Mouse (Mus musculus): ENCODE results near the gene Uqcc3. TPM values are rescaled to one million over a fixed set of nuclear protein-coding genes. Genes with fewer than 3 reads are reported as not detected.
"Not testable (repeated sequence)": the region's sequence is repeated elsewhere in the genome, so short reads cannot be mapped to it uniquely, and the experiment has no call there.

Gene Uqcc3
- polyA plus RNA-seq, 1 experiment from 2014 or later, result 62.8 TPM

DNA sequence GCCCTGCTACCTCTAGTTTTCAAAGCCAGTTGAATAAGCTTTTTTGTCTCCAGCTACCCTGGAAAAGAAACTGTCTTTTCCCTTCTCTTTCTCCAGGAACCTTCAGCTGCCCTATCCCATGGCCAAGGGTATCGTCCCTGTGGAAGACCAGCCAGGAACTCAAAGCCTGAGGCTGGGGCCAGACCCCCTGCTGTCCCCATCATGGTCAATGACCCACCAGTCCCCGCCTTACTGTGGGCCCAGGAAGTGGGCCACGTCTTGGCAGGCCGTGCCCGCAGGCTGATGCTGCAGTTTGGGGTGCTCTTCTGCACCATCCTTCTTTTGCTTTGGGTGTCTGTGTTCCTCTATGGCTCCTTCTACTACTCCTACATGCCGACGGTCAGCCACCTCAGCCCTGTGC, 39.7 kb downstream of the Uqcc3 start:
- Histone ChIP-seq H3K4me3 (replicated peaks) (peak overlapping the region; percentile 49), H3K9ac (0 out of 2 replicates have a peak overlapping the region, but pooled peaks have one; percentile 30), H3K9me3 (no peaks in the 10 kb centered on the region), H3K27me3 (replicated peaks) (no peaks in the 10 kb centered on the region), H3K4me2 (peak overlapping the region; percentile 75), H3K4me1 (peaks cover 20% of the 10 kb centered on the region), H3K27ac (no peak overlapping the region), H3K36me3 (peaks cover 4% of the 10 kb centered on the region)
- ATAC-seq (ENCODE audit: insufficient read depth, low FRiP score, low read depth), result no peak
- WGBS, result 92% methylated on average over 7 of the region's 7 CpGs

DNA sequence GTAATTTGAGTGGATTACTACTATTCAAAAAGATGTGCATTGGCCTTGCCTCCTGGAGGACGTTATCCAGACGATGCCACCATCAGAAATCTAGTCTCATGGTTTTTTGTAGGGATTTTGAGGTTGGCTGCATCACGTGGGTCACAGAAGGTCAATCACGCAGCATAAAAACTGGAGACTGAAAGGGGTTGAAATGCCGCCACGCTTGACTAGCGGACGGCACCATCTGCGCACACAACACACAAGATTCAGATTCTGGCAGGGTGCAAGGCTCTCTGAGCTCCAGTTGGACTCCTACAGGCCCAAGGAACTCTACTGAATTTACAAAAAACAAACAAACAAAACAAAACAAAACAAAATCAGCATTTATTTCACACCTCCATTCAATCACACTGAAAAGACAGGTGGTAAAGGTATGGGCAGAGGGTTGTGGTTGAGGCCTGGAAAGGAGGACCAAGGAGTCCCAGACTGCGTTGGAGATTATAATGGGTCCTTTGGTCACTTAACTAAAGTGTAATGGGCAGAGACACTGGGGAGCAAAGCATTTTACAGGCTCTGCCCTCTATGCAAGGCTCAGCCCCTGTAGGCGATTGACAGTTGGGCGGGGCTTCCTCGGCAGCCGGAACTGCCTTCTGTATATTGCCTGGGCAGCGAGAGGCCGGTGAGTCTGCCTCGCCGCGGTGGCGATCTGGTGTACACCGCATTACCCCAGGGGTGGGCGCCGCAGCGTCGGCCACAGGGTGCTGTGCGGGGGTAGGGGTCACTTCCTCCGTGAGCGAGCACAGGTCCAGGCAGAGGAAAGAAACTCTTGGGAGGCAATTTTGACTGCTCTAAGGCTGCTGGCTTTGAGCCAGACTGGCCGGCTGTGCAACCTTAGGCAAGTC, 40.6 kb downstream of the Uqcc3 start:
- H3K4me2 ChIP-seq, result peak overlapping the region; percentile 75
- peak; percentile 70 for ATAC-seq (ENCODE audit: insufficient read depth, low FRiP score, low read depth)
- H3K4me1 ChIP-seq, result peaks cover 20% of the 10 kb centered on the region
- peak overlapping the region; percentile 49 for H3K4me3 ChIP-seq (replicated peaks)
- H3K27me3 ChIP-seq (replicated peaks), result no peaks in the 10 kb centered on the region
- H3K9me3 ChIP-seq, result no peaks in the 10 kb centered on the region
- H3K36me3 ChIP-seq, result no peaks in the 10 kb centered on the region; the same call in 1 of the 2 replicates
- H3K27ac ChIP-seq, result no peak overlapping the region
- H3K9ac ChIP-seq, result peak overlapping the region; percentile 30; the same call in 1 of the 2 replicates
- WGBS, result 26% methylated on average over 29 of the region's 29 CpGs

DNA sequence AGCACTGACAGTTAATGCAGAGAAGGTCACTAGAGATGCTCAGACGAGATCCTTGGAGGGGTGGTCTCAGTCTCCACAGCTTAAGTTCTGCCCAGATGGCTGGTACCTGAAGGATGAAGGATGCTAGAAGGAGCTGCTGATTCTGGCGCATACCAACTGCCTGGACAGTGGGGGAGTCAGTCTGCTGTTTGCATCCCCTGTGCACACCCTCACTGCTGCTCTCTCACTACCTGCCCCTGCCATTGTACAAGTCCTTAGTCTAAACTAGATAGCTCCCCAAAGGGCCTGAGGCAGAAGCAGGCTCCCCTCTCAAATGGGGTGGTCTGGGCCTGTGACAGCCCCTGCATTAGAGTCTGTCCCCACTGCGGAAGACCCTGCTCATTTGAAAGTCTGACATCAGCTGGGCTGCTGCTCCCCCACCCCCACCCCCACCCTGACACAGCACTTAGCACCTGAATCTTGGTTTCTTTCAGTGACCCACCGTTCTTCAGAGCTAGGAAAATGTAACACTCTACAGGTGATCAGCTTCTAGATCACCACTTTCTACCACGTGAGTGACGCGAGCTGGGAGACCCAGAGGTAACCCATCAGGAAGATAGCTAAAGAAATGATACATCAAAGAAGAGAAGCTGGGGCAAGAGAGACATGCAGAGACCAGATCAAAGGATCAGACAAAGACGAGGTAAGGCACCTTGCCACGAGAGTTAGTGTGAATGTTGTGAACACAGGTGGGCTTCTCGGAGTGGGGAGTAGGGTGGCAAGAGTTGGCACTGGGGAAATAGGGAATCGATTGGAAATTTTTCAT, 41.4 kb downstream of the Uqcc3 start, which contains the start of gene Gng3:
TSS of gene Gng3 (minus strand) at position 92 of the 805 bp plus-strand sequence.
- Histone ChIP-seq H3K4me1 (peaks cover 20% of the 10 kb centered on the region), H3K4me3 (replicated peaks) (peak within 1 kb of the TSS; percentile 61), H3K9ac (no peak within 1 kb of the TSS), H3K4me2 (peak within 1 kb of the TSS; percentile 92), H3K36me3 (peaks cover 7% of the 10 kb centered on the region), H3K9me3 (no peaks in the 10 kb centered on the region), H3K27me3 (replicated peaks) (no peaks in the 10 kb centered on the region), H3K27ac (peak within 1 kb of the TSS; percentile 98; the same call in 1 of the 2 replicates)
- WGBS, result 69% methylated on average over 11 of the region's 11 CpGs
- ATAC-seq (ENCODE audit: insufficient read depth, low FRiP score, low read depth), result 0 out of 2 replicates have a peak, but pooled peaks have one; percentile 2

DNA sequence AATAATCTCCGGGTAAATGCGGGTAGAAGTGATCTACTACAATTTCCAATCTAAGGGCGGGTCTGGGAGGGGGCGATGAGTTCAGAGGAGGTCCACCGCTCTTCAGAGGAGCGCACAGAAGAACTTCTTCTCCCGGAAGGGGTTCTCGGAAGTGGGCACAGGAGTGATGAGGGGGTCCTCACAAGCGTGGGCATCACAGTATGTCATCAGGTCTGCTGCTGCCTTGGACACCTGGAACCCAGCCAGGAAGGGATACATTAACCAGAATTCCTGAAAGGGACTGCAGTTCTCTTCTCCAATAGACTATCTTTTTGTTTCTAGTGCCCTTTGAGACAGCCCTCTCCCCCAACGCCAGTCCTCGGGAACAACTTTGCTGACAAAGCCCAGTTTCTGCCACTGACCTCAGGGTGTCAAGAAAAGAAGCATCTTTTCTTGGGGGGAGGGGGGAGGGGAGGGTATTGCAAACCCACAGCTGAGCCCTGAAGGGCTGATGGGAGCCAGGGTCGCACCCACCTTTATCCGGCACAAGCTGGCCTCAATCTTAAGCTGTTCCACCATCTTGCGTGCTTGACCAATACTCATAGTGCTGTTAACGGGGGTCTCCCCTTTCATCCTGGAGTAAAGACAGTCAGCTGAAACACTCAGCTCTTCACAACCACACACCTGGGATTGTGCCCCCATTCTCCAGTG, 42.5 kb downstream of the Uqcc3 start:
- no peaks in the 10 kb centered on the region for H3K9me3 ChIP-seq
- no peaks in the 10 kb centered on the region for H3K27me3 ChIP-seq (replicated peaks)
- H3K4me1 ChIP-seq, result peaks cover 20% of the 10 kb centered on the region
- H3K4me2 ChIP-seq, result peak overlapping the region; percentile 92
- 18% methylated on average over 15 of the region's 15 CpGs for WGBS
- H3K36me3 ChIP-seq, result peaks cover 13% of the 10 kb centered on the region
- H3K9ac ChIP-seq, result peak overlapping the region; percentile 67; the same call in 1 of the 2 replicates
- peak overlapping the region; percentile 98 for H3K27ac ChIP-seq
- peak overlapping the region; percentile 61 for H3K4me3 ChIP-seq (replicated peaks)
- ATAC-seq (ENCODE audit: insufficient read depth, low FRiP score, low read depth), result 0 out of 2 replicates have a peak, but pooled peaks have one; percentile 1

DNA sequence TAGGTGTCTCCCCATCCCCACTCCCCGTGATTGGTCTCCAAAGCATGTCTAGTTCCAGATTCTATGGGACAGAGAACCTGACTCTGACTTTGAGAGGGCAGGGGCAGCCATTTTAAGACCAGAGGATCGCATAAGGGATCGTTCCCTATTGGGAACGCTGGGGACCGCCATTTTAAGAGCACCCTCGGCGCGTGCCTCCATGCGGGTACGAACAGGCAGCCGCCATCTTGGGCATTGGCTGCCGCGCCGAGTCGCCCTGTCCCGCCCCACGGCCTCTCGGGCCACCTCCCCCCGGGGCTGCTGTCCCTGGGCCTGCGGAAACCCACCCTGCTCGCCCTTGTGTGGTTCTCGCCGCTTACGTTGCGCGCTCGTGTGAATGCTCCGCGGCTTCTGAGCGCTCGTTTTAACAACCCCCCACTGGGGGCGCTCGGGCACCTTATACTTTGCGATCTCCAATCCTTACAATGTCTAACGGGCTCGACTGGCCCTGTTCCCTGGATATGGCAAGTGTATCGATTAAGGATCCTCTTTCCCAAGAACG, 43.4 kb downstream of the Uqcc3 start, which contains the start of gene Bscl2:
TSS of gene Bscl2 (plus strand) at position 217 of the 541 bp plus-strand sequence.
- Histone ChIP-seq H3K27ac (peak within 1 kb of the TSS; percentile 98), H3K9me3 (no peaks in the 10 kb centered on the region), H3K27me3 (replicated peaks) (no peaks in the 10 kb centered on the region), H3K36me3 (peaks cover 22% of the 10 kb centered on the region), H3K4me3 (replicated peaks) (peak within 1 kb of the TSS; percentile 61), H3K4me2 (peak within 1 kb of the TSS; percentile 92), H3K4me1 (peaks cover 20% of the 10 kb centered on the region), H3K9ac (peak within 1 kb of the TSS; percentile 67; the same call in 1 of the 2 replicates)
- WGBS, result 1% methylated on average over 38 of the region's 38 CpGs
- peak; percentile 69 for ATAC-seq (ENCODE audit: insufficient read depth, low FRiP score, low read depth)

DNA sequence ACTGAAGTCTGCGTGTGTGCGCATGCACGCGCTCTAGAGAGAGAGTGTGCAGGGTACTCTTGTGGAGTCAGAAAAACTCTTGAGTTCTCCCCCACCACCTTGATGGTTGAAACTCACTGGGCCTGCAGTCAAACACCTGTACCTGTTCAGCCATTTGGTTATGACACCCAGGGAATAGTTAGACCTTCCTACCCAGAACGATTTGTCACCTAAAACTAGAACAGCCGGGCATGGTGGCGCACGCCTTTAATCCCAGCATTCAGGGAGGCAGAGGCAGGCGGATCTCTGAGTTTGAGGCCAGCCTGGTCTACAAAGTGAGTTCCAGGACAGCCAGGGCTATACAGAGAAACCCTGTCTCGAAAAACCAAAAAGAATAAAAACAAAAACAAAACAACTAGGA, 44.4 kb downstream of the Uqcc3 start:
- Histone ChIP-seq H3K36me3 (peaks cover 30% of the 10 kb centered on the region), H3K27ac (0 out of 2 replicates have a peak overlapping the region, but pooled peaks have one; percentile 98), H3K4me1 (peaks cover 20% of the 10 kb centered on the region)
- 96% methylated on average over 10 of the region's 10 CpGs for WGBS
- ATAC-seq (ENCODE audit: insufficient read depth, low FRiP score, low read depth); H3K4me3 ChIP-seq (replicated peaks); H3K27me3 ChIP-seq (replicated peaks); H3K9me3 ChIP-seq; H3K4me2 ChIP-seq; H3K9ac ChIP-seq: not testable (repeated sequence)

DNA sequence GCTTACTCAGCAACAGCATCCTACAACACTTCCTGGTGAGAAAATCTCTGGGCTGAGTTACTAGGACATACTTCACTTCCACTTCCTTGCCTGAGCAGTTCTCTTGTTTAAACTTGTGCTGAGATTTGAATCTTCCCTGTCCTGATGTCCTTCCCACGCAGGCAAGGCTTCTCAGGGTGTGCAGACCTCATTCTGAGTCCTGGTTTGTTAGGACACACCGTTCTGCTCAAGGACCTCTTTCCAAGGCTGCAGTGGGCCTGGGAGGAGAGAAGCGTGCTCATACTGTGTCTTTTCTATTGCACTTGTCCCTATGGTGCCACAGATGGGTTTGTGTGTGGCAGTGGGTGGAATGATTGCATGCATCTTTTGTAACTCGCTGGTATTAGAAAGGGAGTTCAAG, 47.8 kb downstream of the Uqcc3 start:
- no peak overlapping the region for H3K9ac ChIP-seq
- no peak overlapping the region for H3K27ac ChIP-seq
- no peak for ATAC-seq (ENCODE audit: insufficient read depth, low FRiP score, low read depth)
- H3K9me3 ChIP-seq, result no peaks in the 10 kb centered on the region
- H3K4me1 ChIP-seq, result no peaks in the 10 kb centered on the region; the same call in 1 of the 2 replicates
- peaks cover 62% of the 10 kb centered on the region for H3K36me3 ChIP-seq
- H3K27me3 ChIP-seq (replicated peaks), result no peaks in the 10 kb centered on the region
- no peak overlapping the region for H3K4me2 ChIP-seq
- H3K4me3 ChIP-seq (replicated peaks), result no peak overlapping the region
- WGBS, result 89% methylated on average over 4 of the region's 4 CpGs

DNA sequence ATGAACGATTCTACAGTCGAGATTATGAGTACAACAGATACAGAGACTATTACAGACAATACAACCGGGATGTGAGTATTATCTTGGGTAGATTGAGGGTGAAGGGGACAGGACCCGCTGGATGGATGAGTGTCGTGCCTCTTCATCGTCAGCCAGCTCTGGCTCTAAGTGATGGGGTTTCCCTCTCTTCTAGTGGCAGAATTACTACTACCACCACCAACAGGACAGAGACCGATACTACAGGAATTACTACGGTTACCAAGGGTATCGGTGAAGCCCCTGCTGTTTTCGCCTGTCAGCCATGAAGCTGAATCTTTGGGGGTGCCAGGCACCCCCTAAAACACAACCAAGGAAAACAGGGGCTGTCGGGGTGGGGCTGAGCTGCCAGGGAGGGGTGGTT, 49.5 kb downstream of the Uqcc3 start:
- no peaks in the 10 kb centered on the region for H3K27me3 ChIP-seq (replicated peaks)
- H3K4me3 ChIP-seq (replicated peaks), result no peak overlapping the region
- 82% methylated on average over 11 of the region's 11 CpGs for WGBS
- peaks cover 75% of the 10 kb centered on the region for H3K36me3 ChIP-seq
- ATAC-seq (ENCODE audit: insufficient read depth, low FRiP score, low read depth), result no peak
- no peaks in the 10 kb centered on the region for H3K4me1 ChIP-seq
- H3K9ac ChIP-seq, result no peak overlapping the region
- no peak overlapping the region for H3K27ac ChIP-seq
- no peak overlapping the region for H3K4me2 ChIP-seq
- H3K9me3 ChIP-seq, result no peaks in the 10 kb centered on the region

DNA sequence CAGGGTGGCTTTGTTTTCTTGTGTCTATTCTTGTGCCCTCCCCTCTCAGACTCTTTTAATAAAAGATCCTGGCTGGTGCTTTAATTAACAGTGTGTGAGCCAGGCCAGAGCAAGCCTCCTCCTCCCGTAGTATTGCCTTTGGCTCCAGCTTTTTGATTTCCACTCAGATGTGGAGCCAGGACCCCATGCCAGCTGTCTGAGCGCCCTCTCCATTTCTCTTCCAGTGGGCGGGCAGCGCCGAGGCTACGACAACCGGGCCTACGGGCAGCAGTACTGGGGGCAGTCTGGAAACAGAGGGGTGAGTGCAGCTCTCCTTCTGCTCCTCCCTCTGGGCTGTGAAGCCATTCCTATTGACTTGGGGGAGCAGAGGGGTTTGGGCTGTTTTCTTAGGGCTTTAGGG, 50.1 kb downstream of the Uqcc3 start:
- Histone ChIP-seq H3K4me3 (replicated peaks) (no peak overlapping the region), H3K4me1 (no peaks in the 10 kb centered on the region), H3K9me3 (no peaks in the 10 kb centered on the region), H3K27ac (no peak overlapping the region), H3K4me2 (no peak overlapping the region), H3K36me3 (peaks cover 80% of the 10 kb centered on the region), H3K27me3 (replicated peaks) (no peaks in the 10 kb centered on the region), H3K9ac (no peak overlapping the region)
- 91% methylated on average over 8 of the region's 8 CpGs for WGBS
- ATAC-seq (ENCODE audit: insufficient read depth, low FRiP score, low read depth), result no peak

Data from stomach, embryonic 15.5 days (tissue).